Mouse (Mus musculus) adrenal gland, postnatal 4 days (tissue): ENCODE results near the gene Rpl10a. TPM values are rescaled to one million over a fixed set of nuclear protein-coding genes. Genes with fewer than 3 reads are reported as not detected.

Experiments used
- DNase-seq, 2 experiments: peaks; one replicate each; pipeline ENCODE4 v3.0.0; 2021 to 2022; ENCODE audit warnings: low spot score in 2 of 2, mixed read lengths in 2 of 2
- long read RNA-seq, 2 experiments: library from polyadenylated mRNA; stranded (forward); transcript quantifications; one replicate each; pipeline ENCODE4 v2.0.0; 2021
- total RNA-seq, 2 experiments: library from RNA; stranded (reverse); gene quantifications; 2 replicates each; pipeline ENCODE4 v1.2.3; 2021

The Rpl10a gene
- total RNA-seq, result 1,000 to 10,000 TPM; 1,198 to 1,213 TPM
- long read RNA-seq, experiment 1, transcript Rpl10a-207 (5 exons, 901 nt), result minor isoform, 7 of 517 reads
- long read RNA-seq, experiment 1, transcript Rpl10a-204 (2 exons, 1,618 nt), result minor isoform, 9 of 517 reads
- long read RNA-seq, experiment 1, transcript Rpl10a-201 (6 exons, 830 nt), result major isoform, 444 of 517 reads
- long read RNA-seq, experiment 1, transcript Rpl10a-206 (5 exons, 1,022 nt), result minor isoform, 19 of 517 reads
- long read RNA-seq, experiment 1, partial matches to known transcripts, result 15 of 517 reads
- long read RNA-seq, experiment 1, other reads (novel, unspliced or antisense), result 16 of 517 reads
- long read RNA-seq, experiment 2, transcript Rpl10a-206 (5 exons, 1,022 nt), result minor isoform, 9 of 549 reads
- long read RNA-seq, experiment 2, transcript Rpl10a-203 (6 exons, 949 nt), result minor isoform, 9 of 549 reads
- long read RNA-seq, experiment 2, transcript Rpl10a-201 (6 exons, 830 nt), result major isoform, 477 of 549 reads
- long read RNA-seq, experiment 2, transcript Rpl10a-204 (2 exons, 1,618 nt), result minor isoform, 11 of 549 reads
- long read RNA-seq, experiment 2, partial matches to known transcripts, result 22 of 549 reads
- long read RNA-seq, experiment 2, other reads (novel, unspliced or antisense), result 8 of 549 reads

- peak; percentile 90 to 99 for DNase-seq
Measured at GRCm38 (mm10) chr17:28328366-28328928, at the start of gene Rpl10a. Rpl10a (plus strand) TSS chr17:28328471.

GRCm38 (mm10) chr17:28279236-28279635, 49.0 kb upstream of the Rpl10a start:
- DNase-seq, result no peak

- DNase-seq, result peak; percentile 51 to 70
Measured at GRCm38 (mm10) chr17:28279780-28280422, 48.4 kb upstream of the Rpl10a start.

GRCm38 (mm10) chr17:28280423-28280800, 47.9 kb upstream of the Rpl10a start:
- no peak for DNase-seq

- DNase-seq, result no peak
Measured at GRCm38 (mm10) chr17:28280831-28281377, 47.4 kb upstream of the Rpl10a start.

GRCm38 (mm10) chr17:28281866-28282441, 46.3 kb upstream of the Rpl10a start:
- no peak for DNase-seq

- DNase-seq, result no peak
Measured at GRCm38 (mm10) chr17:28283199-28283598, 45.1 kb upstream of the Rpl10a start.

GRCm38 (mm10) chr17:28286133-28286532, 42.1 kb upstream of the Rpl10a start:
- no peak for DNase-seq

- DNase-seq, result no peak
Measured at GRCm38 (mm10) chr17:28286964-28287363, 41.3 kb upstream of the Rpl10a start.

- no peak for DNase-seq
Measured at GRCm38 (mm10) chr17:28287578-28287977, 40.7 kb upstream of the Rpl10a start.

- DNase-seq, result no peak
Measured at GRCm38 (mm10) chr17:28287980-28288379, 40.3 kb upstream of the Rpl10a start.

GRCm38 (mm10) chr17:28290262-28290661, 38.0 kb upstream of the Rpl10a start:
- DNase-seq, result peak; percentile 59 to 77

- no peak for DNase-seq
Measured at GRCm38 (mm10) chr17:28290671-28291070, 37.6 kb upstream of the Rpl10a start.

GRCm38 (mm10) chr17:28291346-28291745, 36.9 kb upstream of the Rpl10a start:
- no peak for DNase-seq

- DNase-seq, result no peak
Measured at GRCm38 (mm10) chr17:28293716-28294115, 34.6 kb upstream of the Rpl10a start.

- no peak for DNase-seq
Measured at GRCm38 (mm10) chr17:28294449-28295333, 33.6 kb upstream of the Rpl10a start.

GRCm38 (mm10) chr17:28298888-28299287, 29.4 kb upstream of the Rpl10a start:
- no peak for DNase-seq

- no peak for DNase-seq
Measured at GRCm38 (mm10) chr17:28299669-28300320, 28.5 kb upstream of the Rpl10a start.

- DNase-seq, result no peak
Measured at GRCm38 (mm10) chr17:28300323-28300722, 27.9 kb upstream of the Rpl10a start.

GRCm38 (mm10) chr17:28300850-28301249, 27.4 kb upstream of the Rpl10a start:
- DNase-seq, result no peak
